Mouse (Mus musculus) layer of hippocampus, adult 2 months (tissue): Measurements from ENCODE around the gene Acot8. TPM values are rescaled to one million over a fixed set of nuclear protein-coding genes. Genes with fewer than 3 reads are reported as not detected.

ENCODE experiments used
- DNase-seq, 2 experiments: peaks; one replicate each; pipeline ENCODE4 v3.0.0; 2022; ENCODE audit warnings: low spot score in 2 of 2
- H3K27ac ChIP-seq: fragments of 200-600 bp; 2 replicates; pipeline ENCODE4 v1.8.1; 2022
- H3K4me3 ChIP-seq: fragments of 200-600 bp; 2 replicates; pipeline ENCODE4 v1.8.1; 2022; ENCODE audit warnings: mild to moderate bottlenecking
- CTCF ChIP-seq: fragments of 200-600 bp; conservative IDR thresholded peaks from 2 replicates; pipeline ENCODE4 v1.8.1; 2022; ENCODE audit warnings: antibody characterized with exemption, mild to moderate bottlenecking, moderate library complexity
- long read RNA-seq, 2 experiments: library from polyadenylated mRNA; stranded (forward); transcript quantifications; one replicate each; pipeline ENCODE4 v2.0.0; 2021; ENCODE audit warnings: borderline mapping rate in 2 of 2
- total RNA-seq, 2 experiments: library from RNA; stranded (reverse); gene quantifications; 2 replicates each; pipeline ENCODE4 v1.2.3; 2021

Acot8 gene
- total RNA-seq = 10 to 100 TPM; 25.8 to 32.2 TPM
- long read RNA-seq, experiment 1, partial matches to known transcripts = 0 of 17 reads
- long read RNA-seq, experiment 1, other reads (novel, unspliced or antisense) = 11 of 17 reads
- long read RNA-seq, experiment 2, transcript Acot8-202 (6 exons, 1,152 nt) = major isoform, 10 of 24 reads
- long read RNA-seq, experiment 2, partial matches to known transcripts = 9 of 24 reads
- long read RNA-seq, experiment 2, other reads (novel, unspliced or antisense) = 4 of 24 reads

GRCm38 (mm10) chr2:164804533-164805331 lies at the start of gene Acot8, which contains the start of gene Zswim3:
Gene Acot8, minus strand, starts transcription at chr2:164804882.
Gene Zswim3, plus strand, starts transcription at chr2:164805098.
- peak within 1 kb of the TSS; percentile 100 for H3K4me3 ChIP-seq
- TF ChIP-seq CTCF = no peak

DNA sequence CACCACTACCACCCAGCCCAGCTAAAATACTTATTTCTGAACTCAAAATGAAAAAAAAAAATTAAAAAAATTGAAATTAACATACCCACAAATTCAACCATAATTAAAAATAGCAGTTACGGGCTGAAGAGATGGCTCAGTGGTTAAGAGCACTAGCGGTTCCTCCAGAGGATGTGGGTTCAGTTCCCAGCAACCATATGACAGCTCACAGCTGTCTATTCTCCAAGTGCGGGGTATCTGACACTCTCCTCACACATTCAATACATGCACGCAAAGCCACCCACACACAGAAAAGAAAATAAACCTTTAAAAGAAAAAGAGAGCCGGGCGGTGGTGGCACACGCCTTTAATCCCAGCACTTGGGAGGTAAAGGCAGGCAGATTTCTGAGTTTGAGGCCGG lies 45.4 kb upstream of the Acot8 start:
- no peak for DNase-seq
- Histone ChIP-seq H3K27ac (no peak overlapping the region), H3K4me3 (no peak overlapping the region)
- no peak for TF ChIP-seq CTCF

More at GRCm38 (mm10) chr2:164804533-164805331, at the start of gene Acot8, which contains the start of gene Zswim3:
- peak within 1 kb of the TSS; percentile 91 for H3K27ac ChIP-seq
- peak; percentile 98 for DNase-seq

GRCm38 (mm10) chr2:164845782-164846181 lies 41.1 kb upstream of the Acot8 start:
- peak; percentile 72 for TF ChIP-seq CTCF
- no peak for DNase-seq
- Histone ChIP-seq H3K27ac (no peak overlapping the region), H3K4me3 (no peak overlapping the region)

DNA sequence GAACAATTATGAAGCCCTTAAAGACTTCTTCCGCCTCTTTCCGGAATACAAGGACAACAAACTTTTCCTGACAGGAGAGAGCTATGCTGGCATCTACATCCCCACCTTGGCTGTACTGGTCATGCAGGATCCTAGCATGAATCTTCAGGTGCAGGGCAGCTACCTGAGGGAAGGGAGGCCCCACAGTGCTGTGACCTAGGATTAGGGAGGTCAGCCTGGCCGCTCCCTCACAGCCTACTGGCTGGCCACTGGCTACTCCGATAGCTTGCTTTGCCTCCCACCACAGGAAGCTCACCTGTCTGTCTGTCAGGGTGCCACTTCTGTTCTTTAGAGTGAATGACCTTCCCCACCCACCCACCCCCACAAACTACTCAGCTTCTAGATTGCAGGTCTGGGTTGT lies 30.5 kb upstream of the Acot8 start:
- no peak for DNase-seq
- no peak overlapping the region for H3K27ac ChIP-seq
- TF ChIP-seq CTCF = no peak
- H3K4me3 ChIP-seq = peak overlapping the region; percentile 85; the same call in 1 of the 2 replicates

DNA sequence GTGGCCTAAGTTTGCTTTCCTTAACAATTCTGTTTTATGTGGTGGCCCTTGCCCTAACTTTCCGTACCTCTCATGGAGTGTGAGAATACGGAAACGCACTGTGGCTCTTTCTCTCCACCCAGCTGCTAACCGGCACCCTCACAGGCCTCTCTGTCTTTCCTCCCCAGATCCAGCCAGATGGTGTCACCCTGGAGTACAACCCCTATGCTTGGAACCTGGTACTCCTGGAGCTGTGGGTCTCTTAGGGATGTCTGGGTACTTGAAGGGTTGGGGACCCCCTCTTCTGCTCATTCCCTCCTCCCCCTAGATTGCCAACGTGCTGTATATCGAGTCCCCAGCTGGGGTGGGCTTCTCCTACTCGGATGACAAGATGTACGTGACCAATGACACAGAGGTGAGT lies 29.8 kb upstream of the Acot8 start:
- no peak for DNase-seq
- Histone ChIP-seq H3K4me3 (peak overlapping the region; percentile 85), H3K27ac (peak overlapping the region; percentile 93)
- TF ChIP-seq CTCF = peak; percentile 51

- Histone ChIP-seq H3K4me3 (peak within 1 kb of the TSS; percentile 85), H3K27ac (peak within 1 kb of the TSS; percentile 93)
- peak; percentile 31 for TF ChIP-seq CTCF
- peak; percentile 83 to 84 for DNase-seq
Measured at GRCm38 (mm10) chr2:164833314-164833959, 28.8 kb upstream of the Acot8 start, which contains the start of gene Neurl2. Gene Neurl2, minus strand, starts transcription at chr2:164833456.

GRCm38 (mm10) chr2:164832748-164833301 lies 28.1 kb upstream of the Acot8 start, which contains the start of gene Ctsa:
Gene Ctsa, plus strand, starts transcription at chr2:164832873.
- peak within 1 kb of the TSS; percentile 85 for H3K4me3 ChIP-seq
- peak; percentile 81 for TF ChIP-seq CTCF
- DNase-seq = peak; percentile 77 to 80

DNA sequence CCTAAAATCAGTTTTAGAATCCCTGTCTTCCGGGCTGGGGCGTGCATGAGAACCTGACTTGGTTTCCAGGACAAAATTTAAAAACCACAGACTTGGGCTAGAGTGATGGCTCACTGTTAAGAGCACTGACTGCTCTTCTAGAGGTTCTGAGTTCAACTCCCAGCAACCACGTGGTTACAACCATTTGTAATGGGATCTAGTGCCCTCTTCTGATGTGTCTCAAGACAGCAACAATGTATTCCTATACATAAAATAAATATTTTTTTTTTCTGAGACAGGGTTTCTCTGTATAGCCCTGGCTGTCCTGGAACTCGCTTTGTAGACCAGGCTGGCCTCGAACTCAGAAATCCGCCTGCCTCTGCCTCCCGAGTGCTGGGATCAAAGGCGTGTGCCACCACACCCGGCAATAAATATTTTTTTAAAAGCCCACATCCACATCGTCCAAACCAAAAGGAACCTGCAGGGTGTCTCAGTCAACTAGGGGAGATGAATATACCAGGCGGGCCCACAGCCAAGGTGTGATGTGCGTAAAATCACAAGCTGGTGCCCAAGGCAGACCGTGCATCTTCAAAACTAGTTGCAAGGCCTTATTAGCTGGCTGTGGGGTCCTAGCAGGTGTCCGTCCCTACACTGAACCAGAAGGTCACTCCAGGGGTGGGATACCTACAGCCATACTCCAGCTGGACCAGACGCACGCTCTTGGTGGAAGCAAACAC lies 27.5 kb upstream of the Acot8 start:
- no peak for DNase-seq
- peak overlapping the region; percentile 93 for H3K27ac ChIP-seq
- H3K4me3 ChIP-seq = peak overlapping the region; percentile 85
- no peak for TF ChIP-seq CTCF

More at GRCm38 (mm10) chr2:164832748-164833301, 28.1 kb upstream of the Acot8 start, which contains the start of gene Ctsa:
- H3K27ac ChIP-seq = peak within 1 kb of the TSS; percentile 93

DNA sequence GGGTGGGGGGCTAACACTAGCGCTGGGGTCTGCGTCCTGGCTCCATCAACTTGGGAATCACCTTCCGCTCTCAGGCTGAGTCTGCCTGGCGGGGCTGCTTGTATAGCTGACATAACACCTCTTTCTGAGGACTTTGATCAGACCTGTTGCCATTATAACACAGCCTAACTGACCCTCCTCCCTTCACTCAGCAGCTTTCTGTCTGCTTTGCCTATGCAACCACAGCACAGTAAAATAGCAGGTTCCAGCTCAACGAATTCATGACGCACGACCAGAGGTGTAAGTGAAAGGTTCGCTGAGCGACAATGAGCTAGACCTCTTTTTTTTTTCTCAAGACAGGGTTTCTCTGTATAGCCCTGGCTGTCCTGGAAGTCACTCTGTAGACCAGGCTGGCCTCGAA lies 26.3 kb upstream of the Acot8 start:
- DNase-seq = no peak
- Histone ChIP-seq H3K27ac (no peak overlapping the region), H3K4me3 (no peak overlapping the region)
- TF ChIP-seq CTCF = no peak

- Histone ChIP-seq H3K4me3 (no peak overlapping the region), H3K27ac (no peak overlapping the region)
- no peak for TF ChIP-seq CTCF
- no peak for DNase-seq
Measured at GRCm38 (mm10) chr2:164829090-164829489, 24.4 kb upstream of the Acot8 start.

DNA sequence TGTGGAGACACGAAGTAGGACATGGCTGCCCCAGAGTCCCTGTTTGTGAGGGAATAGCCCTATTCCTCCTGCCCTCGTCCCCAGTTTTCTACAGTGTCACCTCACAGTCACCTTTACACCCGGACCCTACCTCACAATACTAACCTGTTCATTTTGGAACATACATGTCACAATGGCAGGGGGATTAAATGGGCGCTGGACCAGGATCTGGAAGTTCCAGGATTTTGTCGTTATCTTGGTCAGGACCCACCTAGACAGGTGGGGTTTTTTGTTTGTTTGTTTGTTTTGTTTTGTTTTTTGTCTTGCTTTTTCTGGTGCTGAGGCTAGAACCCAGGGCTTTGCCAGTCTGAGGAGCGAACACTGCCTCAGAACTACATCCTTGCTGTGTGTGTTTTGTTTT lies 23.8 kb upstream of the Acot8 start, which contains the start of gene Spata25:
Gene Spata25, minus strand, starts transcription at position 101 of the 400 bp plus-strand sequence.
- Histone ChIP-seq H3K4me3 (no peak within 1 kb of the TSS), H3K27ac (no peak within 1 kb of the TSS)
- DNase-seq = no peak
- TF ChIP-seq CTCF = no peak

DNA sequence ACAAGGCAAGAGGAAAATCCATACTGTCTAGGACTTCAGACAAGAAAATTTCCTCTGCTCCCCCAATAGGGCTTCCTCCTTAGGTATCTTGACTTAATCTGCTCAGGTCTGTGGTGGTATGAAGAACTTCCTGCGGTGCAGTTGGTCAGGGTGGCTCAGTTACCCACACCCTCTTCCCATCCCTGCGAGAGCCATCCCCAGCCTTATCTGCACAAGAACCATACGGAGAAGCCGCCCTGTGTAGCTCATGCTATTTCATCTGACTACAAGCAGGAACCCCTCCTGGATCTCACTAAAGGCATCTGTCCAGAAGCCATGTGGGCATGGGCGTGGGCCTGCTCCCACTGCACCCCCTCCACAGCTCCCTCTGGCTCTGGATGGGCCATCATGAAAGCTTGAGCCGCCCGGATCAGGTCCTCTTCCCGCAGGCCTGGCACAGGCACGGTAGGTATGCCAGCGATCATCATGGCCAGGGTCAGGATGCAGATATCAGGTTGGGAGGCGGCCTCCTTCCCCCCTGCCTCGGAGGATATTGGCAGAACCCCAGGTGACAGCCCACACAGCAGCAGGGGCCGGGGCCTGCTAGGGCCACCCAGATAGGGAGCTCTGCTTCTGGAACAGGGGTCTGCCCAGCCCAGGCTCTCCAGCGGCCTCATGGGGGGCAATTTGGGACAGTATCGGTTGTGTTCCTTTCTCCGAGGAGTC lies 22.6 kb upstream of the Acot8 start:
- no peak for TF ChIP-seq CTCF
- H3K27ac ChIP-seq = no peak overlapping the region
- H3K4me3 ChIP-seq = no peak overlapping the region
- no peak for DNase-seq
